Mouse (Mus musculus): Measurements from ENCODE around the gene Ppard.

The Ppard gene

DNA sequence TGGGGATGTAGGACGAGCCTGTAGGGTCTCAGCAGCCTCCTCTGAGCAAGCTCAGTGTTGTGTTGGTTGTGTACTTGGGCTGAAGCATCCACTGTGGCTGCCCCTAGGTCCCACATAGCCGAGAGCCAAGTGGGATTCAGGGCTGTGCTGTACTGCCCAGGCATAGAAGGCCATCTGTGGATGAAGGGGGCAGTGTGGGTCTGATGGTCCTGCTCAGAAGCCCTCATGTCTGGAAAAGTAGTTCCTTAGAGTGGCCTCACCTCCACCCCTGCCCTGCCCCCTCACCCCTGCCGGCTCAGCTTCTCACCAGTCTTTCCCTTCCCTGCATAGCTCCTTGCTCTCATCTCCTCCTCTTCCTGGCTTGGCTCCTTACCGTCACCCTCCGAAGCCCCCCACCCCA lies 23.2 kb downstream of the Ppard start:
- no peak for DNase-seq (ENCODE audit: low spot score in 2 of 2)

DNA sequence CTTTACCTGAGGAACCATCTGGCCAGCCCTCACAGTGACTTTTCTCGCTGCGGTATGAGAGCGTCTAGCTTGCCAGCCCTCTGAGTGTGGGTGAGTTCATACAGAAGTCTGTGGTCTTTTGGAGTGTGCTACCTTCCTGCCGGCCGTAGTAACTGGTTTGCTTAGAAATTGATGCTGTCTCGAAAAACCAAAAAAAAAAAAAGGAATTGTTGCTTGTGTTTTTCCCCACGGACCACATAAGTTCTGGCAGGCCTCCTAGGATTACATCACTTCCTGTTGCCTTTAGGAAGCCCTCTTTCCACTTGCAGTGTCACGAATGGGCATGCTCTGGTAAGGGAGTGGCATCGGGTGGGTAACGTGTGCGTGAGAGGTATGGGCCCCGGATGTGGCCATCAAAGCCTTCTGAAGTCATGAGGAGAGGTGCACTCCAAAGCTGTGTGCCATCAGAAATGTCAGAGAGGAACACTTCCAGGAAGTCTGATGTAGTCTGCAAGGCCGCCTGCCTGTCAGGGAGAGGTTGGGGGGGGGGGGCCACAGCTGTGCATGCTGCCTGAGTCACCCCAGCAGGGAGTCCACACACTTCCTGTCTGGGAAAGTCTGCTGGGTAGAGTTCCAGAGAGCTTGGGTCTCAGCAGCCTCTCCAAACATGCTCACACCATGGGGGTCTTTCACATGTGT lies 24.3 kb downstream of the Ppard start:
- no peak for DNase-seq (ENCODE audit: low spot score in 2 of 2)

DNA sequence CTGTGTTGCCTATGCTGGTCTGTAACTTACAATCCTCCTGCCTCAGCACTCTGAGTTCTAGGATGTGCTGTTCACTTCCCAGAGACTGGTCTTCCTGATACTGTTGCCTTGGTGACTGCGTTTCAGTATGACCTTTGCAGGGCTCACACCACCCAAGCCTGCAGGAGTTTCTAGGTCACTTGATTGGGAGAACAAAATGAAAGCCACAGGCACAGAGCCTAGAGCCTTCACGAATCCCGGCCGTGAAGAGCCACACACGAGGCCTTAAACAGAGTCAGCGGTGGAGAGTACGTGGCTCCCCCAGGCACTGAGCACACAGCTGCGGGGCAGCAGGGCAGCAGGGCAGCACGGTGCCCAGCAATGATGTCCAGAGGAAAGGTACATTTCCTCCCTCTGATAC lies 25.8 kb downstream of the Ppard start:
- no peak for DNase-seq (ENCODE audit: low spot score in 2 of 2)

GRCm38 (mm10) chr17:28259890-28260542 lies 27.5 kb downstream of the Ppard start:
- no peak for DNase-seq (ENCODE audit: low spot score in 2 of 2)

- DNase-seq (ENCODE audit: low spot score in 2 of 2), result no peak
Measured at GRCm38 (mm10) chr17:28260543-28260909, 28.0 kb downstream of the Ppard start.

DNA sequence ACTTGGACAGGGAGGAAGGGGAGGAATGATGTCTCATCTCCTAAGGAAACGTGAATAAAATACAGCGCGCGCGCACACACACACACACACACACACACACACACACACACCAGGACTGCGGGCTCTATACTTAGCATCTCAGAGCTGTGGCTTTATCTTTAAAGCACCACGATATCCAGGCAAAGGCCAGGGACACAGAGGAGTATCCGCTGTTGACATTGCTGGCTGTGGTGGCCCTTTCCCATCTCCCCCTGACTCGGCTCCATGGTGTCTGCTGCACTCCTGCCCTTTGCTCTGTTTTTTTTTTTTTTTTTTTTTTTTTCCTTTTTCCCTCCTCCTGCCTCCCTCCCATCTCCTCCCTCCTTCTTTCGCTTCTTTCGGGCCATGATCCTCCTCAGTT lies 29.3 kb downstream of the Ppard start:
- no peak for DNase-seq (ENCODE audit: low spot score in 2 of 2)

DNA sequence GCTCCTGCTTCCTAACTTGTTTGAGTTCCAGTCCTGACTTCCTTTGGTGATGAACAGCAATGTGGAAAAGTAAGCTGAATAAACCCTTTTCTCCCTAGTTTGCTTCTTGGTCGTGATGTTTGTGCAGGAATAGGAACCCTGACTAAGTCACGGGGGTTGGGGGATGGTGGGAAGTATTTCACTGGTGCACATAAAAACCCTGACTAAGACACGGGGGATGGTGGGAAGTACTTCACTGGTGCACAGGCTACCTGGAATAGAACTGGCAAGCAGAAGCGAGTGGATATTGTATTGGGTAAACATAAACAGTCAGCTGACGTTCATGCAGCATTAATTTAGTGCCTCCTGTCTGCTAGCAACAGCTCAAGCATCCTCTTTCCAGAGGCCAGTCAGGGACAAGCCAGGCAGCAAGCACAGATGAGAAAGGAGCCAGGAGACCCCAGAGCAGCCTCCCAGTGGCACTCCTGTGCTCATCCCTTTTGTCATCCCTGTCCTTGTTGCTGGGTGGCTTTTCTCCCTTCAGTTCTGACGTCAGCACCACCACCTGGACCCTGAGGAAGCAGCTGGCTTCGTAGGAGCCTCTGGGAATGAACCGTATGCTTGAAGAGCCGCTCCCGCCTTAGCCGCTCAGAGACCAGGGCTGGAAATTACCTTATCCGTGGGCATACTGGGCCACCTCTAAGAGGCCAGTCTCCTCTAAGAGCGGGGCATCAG lies 30.8 kb downstream of the Ppard start:
- DNase-seq (ENCODE audit: low spot score in 2 of 2), result no peak

- DNase-seq (ENCODE audit: low spot score in 2 of 2), result no peak
Measured at GRCm38 (mm10) chr17:28267251-28267650, 34.8 kb downstream of the Ppard start.

DNA sequence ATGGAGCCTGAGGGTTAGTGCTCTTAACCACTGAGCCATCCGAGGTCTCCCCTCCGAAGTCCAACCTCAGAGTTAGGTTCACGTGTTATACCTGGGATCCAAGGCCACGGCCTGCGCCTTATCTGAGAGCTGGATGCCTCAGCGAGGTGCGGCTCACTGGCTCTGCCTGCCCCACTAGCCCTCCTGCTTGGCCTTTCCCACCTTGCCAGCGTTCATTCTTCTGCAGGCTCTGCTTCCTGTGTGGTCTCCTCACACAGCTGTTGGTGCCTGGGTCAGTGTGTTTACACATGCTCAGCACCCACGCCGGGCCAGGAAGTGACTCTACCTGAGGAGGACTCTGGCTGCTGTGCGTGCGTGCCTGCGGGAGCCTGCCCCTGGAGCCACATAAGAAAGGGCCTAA lies 37.7 kb downstream of the Ppard start:
- no peak for DNase-seq (ENCODE audit: low spot score in 2 of 2)

DNA sequence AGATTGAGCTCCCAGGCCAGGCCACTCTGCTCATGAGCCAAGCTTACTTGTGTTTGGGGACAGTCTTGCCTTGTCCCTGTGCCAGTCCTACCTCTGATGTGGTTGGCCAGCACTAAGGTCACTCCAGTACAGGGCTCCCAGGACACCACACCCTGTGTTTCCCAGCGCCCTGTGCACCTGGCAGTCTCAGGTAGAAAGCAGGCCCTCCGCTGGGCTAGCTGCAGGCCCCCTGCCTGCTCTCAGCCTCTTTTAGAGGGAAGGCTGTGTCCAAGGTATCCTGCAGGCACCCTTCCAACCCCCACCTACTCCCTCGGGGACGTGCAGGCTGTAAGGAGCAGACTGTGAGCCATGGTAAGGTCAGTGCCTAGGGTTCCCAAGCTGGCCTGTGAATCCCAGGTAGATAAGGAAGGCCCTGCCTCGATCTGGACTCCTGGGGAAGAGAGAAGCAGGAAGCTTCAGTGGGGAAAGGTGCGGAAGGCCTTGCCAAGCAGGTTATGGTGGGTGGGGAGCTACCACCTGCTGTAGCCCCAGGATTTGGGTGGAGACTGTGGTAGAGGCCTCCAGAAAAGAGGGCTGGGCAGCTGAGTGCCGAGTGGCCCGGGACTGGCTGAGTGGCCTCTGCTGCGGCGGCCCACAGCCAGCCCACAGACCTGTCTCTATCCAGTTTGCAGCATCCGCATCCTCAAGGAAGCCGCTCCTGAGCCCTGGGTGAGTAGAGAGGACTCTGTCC lies 39.2 kb downstream of the Ppard start:
- no peak for DNase-seq (ENCODE audit: low spot score in 2 of 2)

- no peak for DNase-seq (ENCODE audit: low spot score in 2 of 2)
Measured at GRCm38 (mm10) chr17:28272281-28272680, 39.8 kb downstream of the Ppard start.

DNA sequence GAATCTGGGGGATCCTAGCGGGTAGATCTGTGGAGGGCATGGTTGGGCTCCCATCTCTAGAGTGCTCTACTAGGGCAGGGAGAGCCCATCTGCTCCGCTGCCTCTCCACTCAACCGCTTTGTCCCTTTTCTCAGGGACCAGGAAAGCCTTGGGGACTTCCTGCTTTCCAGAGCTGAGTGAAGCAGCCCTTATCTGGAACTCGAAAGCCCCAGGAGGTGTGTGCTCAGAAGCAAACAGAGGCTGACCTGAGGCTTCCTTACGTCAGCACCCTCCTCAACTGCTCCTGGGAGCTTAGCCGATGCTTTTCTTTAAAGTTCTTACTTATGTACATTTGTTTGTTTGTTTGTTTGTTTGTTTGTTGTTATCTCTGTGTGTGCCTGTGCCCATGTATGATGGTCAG lies 40.3 kb downstream of the Ppard start:
- DNase-seq (ENCODE audit: low spot score in 2 of 2), result no peak

DNA sequence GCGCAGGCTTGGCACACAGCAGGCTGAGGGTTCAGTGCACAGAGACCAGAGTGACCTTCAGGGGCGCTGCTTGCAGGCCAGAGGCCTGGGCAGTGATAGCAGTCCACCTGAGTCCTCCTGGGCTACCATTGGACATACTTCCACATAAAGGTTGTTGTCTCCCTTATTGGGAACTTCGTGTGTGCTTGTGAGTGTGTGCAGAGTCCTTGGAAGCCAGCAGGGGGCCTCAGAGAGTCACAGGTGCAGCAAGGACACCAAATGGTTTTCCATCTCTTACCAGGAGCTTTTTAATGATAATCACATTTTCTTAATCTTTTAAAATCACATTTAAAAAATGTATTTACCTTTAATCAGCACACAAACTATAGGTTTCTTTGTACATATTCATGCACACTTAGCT lies 42.2 kb downstream of the Ppard start:
- no peak for DNase-seq (ENCODE audit: low spot score in 2 of 2)

DNA sequence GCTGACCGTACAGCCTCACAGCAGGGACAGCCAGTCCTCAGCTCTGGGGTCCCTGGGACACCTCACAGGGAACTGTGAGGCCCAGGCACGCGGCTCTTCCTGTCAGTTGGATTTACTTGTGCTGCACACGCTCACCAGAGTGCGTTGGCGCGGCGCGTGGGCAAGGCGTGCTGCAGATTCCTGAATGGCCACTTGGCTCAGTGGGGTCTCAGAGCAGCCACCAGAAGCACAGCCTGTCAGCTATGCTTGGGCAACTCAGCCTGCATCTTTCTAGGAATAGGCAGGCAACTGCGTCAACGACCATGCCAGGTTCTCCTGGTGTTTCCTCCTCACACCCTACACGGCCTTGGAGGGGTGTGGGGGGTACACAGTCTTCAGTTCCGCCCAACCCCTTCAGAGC lies 44.7 kb downstream of the Ppard start:
- no peak for DNase-seq (ENCODE audit: low spot score in 2 of 2)

GRCm38 (mm10) chr17:28277721-28278120 lies 45.2 kb downstream of the Ppard start:
- no peak for DNase-seq (ENCODE audit: low spot score in 2 of 2)

DNA sequence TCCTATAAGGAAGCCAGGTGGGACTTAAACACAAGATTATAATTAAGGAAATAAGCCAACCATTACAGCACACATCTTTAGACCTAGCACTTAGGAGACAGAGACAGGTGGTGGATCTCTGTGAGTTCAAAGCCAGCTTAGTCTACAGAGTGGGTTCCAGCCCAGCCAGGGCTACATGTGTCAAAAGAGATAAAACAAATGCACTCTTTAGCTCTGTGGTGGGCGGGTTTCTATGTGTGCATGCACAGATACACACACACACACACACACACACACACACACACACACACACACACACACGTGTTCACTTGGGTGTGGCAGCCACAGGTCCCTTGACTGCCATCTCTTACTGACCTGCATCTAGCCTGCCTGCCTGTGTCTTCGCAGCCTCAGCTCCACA lies 45.7 kb downstream of the Ppard start:
- no peak for DNase-seq (ENCODE audit: low spot score in 2 of 2)

DNA sequence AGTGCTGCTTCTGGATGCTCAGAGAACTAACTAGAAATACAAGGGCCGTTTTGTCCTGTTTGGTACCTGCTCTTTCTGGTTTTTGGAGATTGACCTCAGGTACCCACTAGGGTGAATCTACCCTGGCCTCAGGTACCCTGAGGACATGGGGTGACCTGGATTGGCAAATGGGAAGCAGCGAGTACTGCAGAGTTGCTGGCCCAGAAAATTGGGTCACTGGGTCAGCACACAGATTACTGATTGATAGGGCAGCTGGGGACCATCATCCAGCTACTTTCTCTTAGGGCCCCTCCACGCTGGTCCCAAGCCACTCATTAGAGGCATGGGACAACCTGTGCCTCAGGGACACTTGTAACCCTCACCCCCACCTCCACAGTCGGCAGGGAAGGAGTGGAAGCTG lies 46.7 kb downstream of the Ppard start:
- DNase-seq (ENCODE audit: low spot score in 2 of 2), result no peak

DNA sequence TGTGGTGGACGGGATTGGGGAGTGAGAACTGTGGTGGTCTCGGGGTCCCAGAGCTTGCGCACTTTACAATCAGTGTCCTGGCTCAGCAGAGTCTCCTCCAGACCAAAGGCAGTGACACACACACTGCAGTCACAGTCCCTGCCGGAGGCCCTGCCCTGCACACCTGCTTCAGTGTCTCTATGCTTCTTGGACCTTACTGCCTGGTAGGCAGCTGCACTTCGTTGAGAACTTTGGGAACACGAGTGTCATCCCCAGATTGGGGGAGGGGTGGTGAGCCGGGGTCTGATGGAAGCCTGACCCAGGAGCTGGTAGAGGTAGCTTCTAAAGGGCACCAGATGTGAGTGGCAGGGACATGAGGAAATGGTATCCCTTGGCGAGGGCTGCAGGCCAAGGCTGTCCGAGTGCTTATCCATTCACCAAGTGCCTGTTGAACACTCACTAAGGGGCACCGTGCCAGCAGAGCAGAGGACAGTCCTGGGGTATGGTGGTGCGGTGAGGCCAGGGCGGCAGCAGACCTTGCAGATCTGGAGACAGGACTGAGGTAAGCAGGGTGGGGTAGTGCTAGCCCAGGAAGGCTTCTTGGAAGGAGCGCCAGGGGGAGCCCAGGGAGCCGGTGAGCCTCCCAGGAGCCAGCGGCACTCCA lies 47.4 kb downstream of the Ppard start:
- DNase-seq (ENCODE audit: low spot score in 2 of 2), result no peak

GRCm38 (mm10) chr17:28280423-28280800 lies 47.9 kb downstream of the Ppard start:
- DNase-seq (ENCODE audit: low spot score in 2 of 2), result no peak

DNA sequence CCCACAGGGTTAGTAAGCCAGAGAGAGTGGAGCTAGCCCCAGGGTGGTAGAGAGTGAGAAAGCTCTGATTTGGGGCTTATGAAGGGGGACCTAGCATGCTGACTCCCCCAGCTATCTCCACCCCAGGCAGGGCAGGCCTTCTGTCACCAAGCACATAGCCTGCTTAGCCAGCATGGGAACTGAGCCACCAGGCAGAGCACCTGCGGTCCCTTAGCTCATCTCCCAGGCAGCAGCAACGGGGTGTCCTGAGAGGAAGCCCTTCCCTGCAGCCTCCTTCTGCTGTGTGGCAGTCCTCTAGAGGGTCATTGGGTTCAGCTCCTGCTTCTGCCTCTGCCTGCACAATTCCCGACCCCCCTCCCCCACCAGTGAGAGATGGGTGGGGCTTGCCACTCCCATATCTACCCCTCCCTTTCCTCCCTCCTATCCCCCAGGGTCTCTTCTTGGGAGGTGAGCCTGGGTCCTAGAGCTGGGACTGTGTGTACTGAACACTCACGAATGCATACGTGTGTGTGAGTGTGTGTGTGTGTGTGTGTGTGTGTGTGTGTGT lies 48.4 kb downstream of the Ppard start:
- no peak for DNase-seq (ENCODE audit: low spot score in 2 of 2)

GRCm38 (mm10) chr17:28281866-28282441 lies 49.5 kb downstream of the Ppard start:
- DNase-seq (ENCODE audit: low spot score in 2 of 2), result no peak
